Mouse (Mus musculus): Measurements from ENCODE around the gene Tk1.

Gene Tk1

GRCm38 (mm10) chr11:117825333-117826101 is at the start of gene Tk1, which contains the start of gene Afmid:
Gene Tk1, minus strand, starts transcription at chr11:117826092.
Gene Afmid, plus strand, starts transcription at chr11:117825924.
- DNase-seq (ENCODE audit: low spot score), result peak; percentile 88

GRCm38 (mm10) chr11:117875681-117876080 is 49.8 kb upstream of the Tk1 start:
- no peak for DNase-seq (ENCODE audit: low spot score)

- no peak for DNase-seq (ENCODE audit: low spot score)
Observed at GRCm38 (mm10) chr11:117874419-117874818, 48.5 kb upstream of the Tk1 start.

- DNase-seq (ENCODE audit: low spot score), result peak; percentile 87
Observed at GRCm38 (mm10) chr11:117872861-117873608, 47.1 kb upstream of the Tk1 start, which contains the start of gene Tha1. Gene Tha1, minus strand, starts transcription at chr11:117873481.

GRCm38 (mm10) chr11:117871911-117872584 is 46.2 kb upstream of the Tk1 start:
- DNase-seq (ENCODE audit: low spot score), result no peak

GRCm38 (mm10) chr11:117871376-117871775 is 45.5 kb upstream of the Tk1 start:
- DNase-seq (ENCODE audit: low spot score), result no peak

GRCm38 (mm10) chr11:117870688-117871365 is 44.9 kb upstream of the Tk1 start:
- DNase-seq (ENCODE audit: low spot score), result peak; percentile 79

GRCm38 (mm10) chr11:117865988-117866387 is 40.1 kb upstream of the Tk1 start:
- DNase-seq (ENCODE audit: low spot score), result peak; percentile 47

GRCm38 (mm10) chr11:117864805-117865204 is 38.9 kb upstream of the Tk1 start:
- peak; percentile 52 for DNase-seq (ENCODE audit: low spot score)

- no peak for DNase-seq (ENCODE audit: low spot score)
Observed at GRCm38 (mm10) chr11:117863174-117863856, 37.4 kb upstream of the Tk1 start.

GRCm38 (mm10) chr11:117860601-117861000 is 34.7 kb upstream of the Tk1 start, which contains the start of gene Tmem235:
Gene Tmem235, plus strand, starts transcription at chr11:117860752.
- DNase-seq (ENCODE audit: low spot score), result no peak

- DNase-seq (ENCODE audit: low spot score), result no peak
Observed at GRCm38 (mm10) chr11:117858392-117858791, 32.5 kb upstream of the Tk1 start.

GRCm38 (mm10) chr11:117857462-117857861 is 31.6 kb upstream of the Tk1 start:
- no peak for DNase-seq (ENCODE audit: low spot score)

- no peak for DNase-seq (ENCODE audit: low spot score)
Observed at GRCm38 (mm10) chr11:117855975-117856374, 30.1 kb upstream of the Tk1 start.

- DNase-seq (ENCODE audit: low spot score), result no peak
Observed at GRCm38 (mm10) chr11:117855360-117855759, 29.5 kb upstream of the Tk1 start.

GRCm38 (mm10) chr11:117854241-117854640 is 28.3 kb upstream of the Tk1 start:
- no peak for DNase-seq (ENCODE audit: low spot score)

- DNase-seq (ENCODE audit: low spot score), result no peak
Observed at GRCm38 (mm10) chr11:117852875-117853274, 27.0 kb upstream of the Tk1 start.

GRCm38 (mm10) chr11:117848985-117849671 is 23.2 kb upstream of the Tk1 start, which contains the start of gene Birc5:
Gene Birc5, plus strand, starts transcription at chr11:117849251.
- peak; percentile 96 for DNase-seq (ENCODE audit: low spot score)

- peak; percentile 58 for DNase-seq (ENCODE audit: low spot score)
Observed at GRCm38 (mm10) chr11:117848271-117848984, 22.5 kb upstream of the Tk1 start.
